Mouse (Mus musculus): ENCODE data around the gene Ccdc171.

- TF ChIP-seq CTCF (IDR thresholded peaks at IDR 0.05; ENCODE audit: low read depth, low read length), result no peak
- TF ChIP-seq POLR2A (IDR thresholded peaks at IDR 0.05; ENCODE audit: extremely low read depth, insufficient read depth, low read length), result no peak
These were observed 328 bp downstream of the Ccdc171 start for GRCm38 (mm10) chr4:83525690-83526055.

All from liver, adult 2 months (tissue).